Mouse (Mus musculus): ENCODE data around the gene Srrm2.

- TF ChIP-seq POLR2A (IDR thresholded peaks at IDR 0.05; ENCODE audit: control insufficient read depth, low read depth, low read length) (no peak), CTCF (IDR thresholded peaks at IDR 0.05; ENCODE audit: control insufficient read depth, insufficient read depth, insufficient replicate concordance, low read depth, low read length) (no peak)
These were observed 44.8 kb upstream of the Srrm2 start, which contains the start of gene Kremen2 for GRCm38 (mm10) chr17:23745301-23746251.
